Mouse (Mus musculus): ENCODE data around the gene Polr3e. TPM values are rescaled to one million over a fixed set of nuclear protein-coding genes. Genes with fewer than 3 reads are reported as not detected.
"Not testable (repeated sequence)": the region's sequence is repeated elsewhere in the genome, so short reads cannot be mapped to it uniquely, and the experiment has no call there.

Gene Polr3e
- polyA plus RNA-seq, 1 experiment: 27.2 TPM

DNA sequence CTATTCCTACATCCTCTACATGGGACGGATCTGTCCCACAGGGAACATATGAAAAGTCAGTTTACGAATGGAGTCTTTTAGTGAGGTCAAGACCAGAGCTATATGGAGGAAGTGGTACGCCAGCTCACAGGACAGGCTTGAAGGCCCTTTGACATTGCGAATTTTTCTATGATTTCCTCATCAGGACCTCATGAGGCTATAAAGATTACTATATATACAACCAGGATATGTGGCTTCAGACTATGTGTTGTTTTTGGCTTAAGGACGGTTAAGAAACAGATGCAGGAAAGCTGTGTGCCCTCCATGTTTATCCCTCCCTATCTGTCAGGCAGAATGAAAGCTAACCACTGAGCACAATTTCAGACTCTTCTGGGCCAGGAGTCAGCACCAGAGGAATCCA, 45.6 kb downstream of the Polr3e start:
- Histone ChIP-seq H3K4me1 (ENCODE audit: control insufficient read depth, insufficient read depth, low read length) (no peaks in the 10 kb centered on the region), H3K27me3 (ENCODE audit: control insufficient read depth, insufficient read depth, low read length) (no peaks in the 10 kb centered on the region), H3K27ac (ENCODE audit: insufficient read depth, low read length) (no peak overlapping the region), H3K4me3 (replicated peaks; ENCODE audit: insufficient read depth, low read depth, low read length) (no peak overlapping the region)
- no peak for DNase-seq
- 93% methylated on average over 5 of the region's 5 CpGs for WGBS
- TF ChIP-seq CTCF (IDR thresholded peaks at IDR 0.05; ENCODE audit: borderline replicate concordance, insufficient read depth, low read depth, low read length): no peak
- no peak for TF ChIP-seq POLR2A (IDR thresholded peaks at IDR 0.05; ENCODE audit: borderline replicate concordance, insufficient read depth, low read length)

DNA sequence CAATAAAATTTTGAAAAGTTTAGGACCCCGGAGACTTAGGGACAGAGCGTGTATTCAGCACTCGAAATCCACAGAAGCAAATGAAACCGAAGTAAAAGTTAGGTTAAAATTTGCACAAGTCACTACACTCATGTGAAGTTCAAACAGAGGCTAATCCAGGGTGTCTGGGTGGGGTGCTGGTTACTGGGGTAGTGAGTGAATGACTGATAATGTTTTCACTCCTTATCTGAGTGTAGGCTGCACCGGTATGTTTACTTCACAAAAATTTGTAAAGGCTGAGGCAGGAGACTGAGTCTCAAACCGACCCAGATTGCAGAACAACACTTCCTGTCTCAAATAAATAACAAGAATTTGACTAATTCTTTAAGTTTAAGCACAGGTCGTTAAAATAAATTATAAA, 51.7 kb downstream of the Polr3e start:
- no peak overlapping the region for H3K4me3 ChIP-seq (replicated peaks; ENCODE audit: insufficient read depth, low read depth, low read length)
- TF ChIP-seq CTCF (IDR thresholded peaks at IDR 0.05; ENCODE audit: borderline replicate concordance, insufficient read depth, low read depth, low read length) (no peak), POLR2A (IDR thresholded peaks at IDR 0.05; ENCODE audit: borderline replicate concordance, insufficient read depth, low read length) (no peak)
- WGBS: 93% methylated on average over 7 of the region's 7 CpGs
- H3K27ac ChIP-seq (ENCODE audit: insufficient read depth, low read length): no peak overlapping the region
- DNase-seq: no peak
- H3K4me1 ChIP-seq (ENCODE audit: control insufficient read depth, insufficient read depth, low read length): no peaks in the 10 kb centered on the region
- H3K27me3 ChIP-seq (ENCODE audit: control insufficient read depth, insufficient read depth, low read length): no peaks in the 10 kb centered on the region

DNA sequence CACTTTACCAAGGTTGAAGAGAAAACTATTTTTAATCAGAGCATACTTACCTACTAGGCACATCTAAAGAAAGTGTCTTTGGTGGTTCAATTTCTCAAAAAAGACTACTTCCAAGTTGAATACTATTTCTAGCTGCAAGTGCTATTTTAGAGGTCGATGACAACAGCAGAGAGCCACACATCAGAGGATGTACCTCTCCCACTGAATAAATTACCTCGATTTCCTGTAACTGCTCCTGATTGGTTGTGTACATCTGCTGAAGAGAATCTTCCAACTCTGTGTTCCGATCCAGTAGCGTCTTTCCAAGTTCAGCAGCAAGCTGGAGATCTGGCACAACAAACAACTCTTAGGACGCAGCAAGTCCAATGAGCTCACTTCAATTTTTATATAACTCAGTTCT, 52.6 kb downstream of the Polr3e start:
- DNase-seq: no peak
- 80% methylated on average over 5 of the region's 5 CpGs for WGBS
- Histone ChIP-seq H3K4me1 (ENCODE audit: control insufficient read depth, insufficient read depth, low read length) (no peaks in the 10 kb centered on the region), H3K27me3 (ENCODE audit: control insufficient read depth, insufficient read depth, low read length) (no peaks in the 10 kb centered on the region), H3K4me3 (replicated peaks; ENCODE audit: insufficient read depth, low read depth, low read length) (no peak overlapping the region), H3K27ac (ENCODE audit: insufficient read depth, low read length) (no peak overlapping the region)
- TF ChIP-seq CTCF (IDR thresholded peaks at IDR 0.05; ENCODE audit: borderline replicate concordance, insufficient read depth, low read depth, low read length): no peak

DNA sequence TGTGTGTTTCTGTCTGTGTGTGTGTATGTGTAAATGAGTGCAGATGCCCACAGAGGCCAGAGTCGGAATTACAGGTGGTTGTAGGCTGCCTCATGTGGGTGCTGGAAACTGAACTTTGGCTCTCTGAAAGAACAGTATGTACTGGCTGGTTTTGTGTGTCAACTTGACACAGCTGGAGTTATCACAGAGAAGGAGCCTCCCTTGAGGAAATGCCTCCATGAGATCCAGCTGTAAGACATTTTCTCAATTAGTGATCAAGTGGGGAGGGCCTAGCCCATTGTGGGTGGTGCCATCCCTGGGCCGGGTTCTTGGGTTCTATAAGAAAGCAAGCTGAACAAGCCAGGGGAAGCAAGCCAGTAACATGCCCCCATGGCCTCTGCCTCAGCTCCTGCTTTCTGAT, 54.9 kb downstream of the Polr3e start:
- not testable (repeated sequence) for H3K4me1 ChIP-seq (ENCODE audit: control insufficient read depth, insufficient read depth, low read length); DNase-seq; H3K27me3 ChIP-seq (ENCODE audit: control insufficient read depth, insufficient read depth, low read length); H3K4me3 ChIP-seq (replicated peaks; ENCODE audit: insufficient read depth, low read depth, low read length); H3K27ac ChIP-seq (ENCODE audit: insufficient read depth, low read length)
- WGBS: 68% methylated on average over 2 of the region's 2 CpGs

DNA sequence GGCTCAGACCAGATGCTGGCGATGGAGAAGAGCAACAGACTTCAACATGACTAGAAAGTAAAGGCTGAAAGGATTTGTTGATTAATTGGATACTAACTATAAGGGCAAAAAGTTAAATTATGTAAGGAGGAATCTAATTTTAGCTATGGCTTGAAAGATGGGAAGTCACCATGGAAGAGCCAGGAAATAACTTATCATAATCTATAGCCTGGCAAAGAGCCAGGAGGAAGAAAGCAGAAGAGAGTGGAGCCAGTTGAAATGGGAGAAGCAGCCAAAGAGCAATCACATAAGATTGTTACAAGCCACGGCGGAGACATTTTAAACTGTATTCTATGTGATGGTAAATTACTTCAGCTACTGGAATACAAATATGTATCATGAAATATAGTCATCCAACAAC, 56.5 kb downstream of the Polr3e start:
- WGBS: 82% methylated on average over 3 of the region's 3 CpGs
- no peak overlapping the region for H3K4me3 ChIP-seq (replicated peaks; ENCODE audit: insufficient read depth, low read depth, low read length)
- TF ChIP-seq CTCF (IDR thresholded peaks at IDR 0.05; ENCODE audit: borderline replicate concordance, insufficient read depth, low read depth, low read length) (no peak), POLR2A (IDR thresholded peaks at IDR 0.05; ENCODE audit: borderline replicate concordance, insufficient read depth, low read length) (no peak)
- no peaks in the 10 kb centered on the region for H3K4me1 ChIP-seq (ENCODE audit: control insufficient read depth, insufficient read depth, low read length)
- no peak for DNase-seq
- no peak overlapping the region for H3K27ac ChIP-seq (ENCODE audit: insufficient read depth, low read length)
- no peaks in the 10 kb centered on the region for H3K27me3 ChIP-seq (ENCODE audit: control insufficient read depth, insufficient read depth, low read length)

- H3K27me3 ChIP-seq (ENCODE audit: control insufficient read depth, insufficient read depth, low read length): no peaks in the 10 kb centered on the region
- TF ChIP-seq CTCF (IDR thresholded peaks at IDR 0.05; ENCODE audit: borderline replicate concordance, insufficient read depth, low read depth, low read length): no peak
- no peak for TF ChIP-seq POLR2A (IDR thresholded peaks at IDR 0.05; ENCODE audit: borderline replicate concordance, insufficient read depth, low read length)
- no peak overlapping the region for H3K4me3 ChIP-seq (replicated peaks; ENCODE audit: insufficient read depth, low read depth, low read length)
- DNase-seq: no peak
- 48% methylated on average over 7 of the region's 7 CpGs for WGBS
- H3K27ac ChIP-seq (ENCODE audit: insufficient read depth, low read length): no peak overlapping the region
- no peaks in the 10 kb centered on the region; the same call in 1 of the 2 replicates for H3K4me1 ChIP-seq (ENCODE audit: control insufficient read depth, insufficient read depth, low read length)
Measured at GRCm38 (mm10) chr7:120977063-120977462, 59.5 kb downstream of the Polr3e start.

DNA sequence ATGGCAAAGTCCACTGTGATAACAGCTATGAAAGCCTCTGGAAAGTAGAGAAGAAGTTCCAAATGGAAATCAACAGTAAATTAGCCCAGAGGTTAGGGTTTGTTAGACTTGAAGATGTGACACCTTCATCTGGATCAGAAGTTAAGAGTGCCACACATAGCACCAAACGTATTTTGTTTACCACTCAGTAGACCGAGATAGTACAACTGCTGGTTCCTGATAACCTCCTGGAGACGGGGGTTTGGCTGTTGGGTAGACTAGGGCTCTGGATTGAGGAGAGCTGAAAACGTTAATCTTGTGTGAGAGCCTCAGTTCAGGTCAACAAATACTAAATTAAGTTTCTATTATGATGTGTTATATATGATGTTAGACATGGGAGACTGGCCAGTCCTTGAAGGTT, 62.5 kb downstream of the Polr3e start:
- 90% methylated on average over 4 of the region's 4 CpGs for WGBS
- no peak overlapping the region for H3K4me3 ChIP-seq (replicated peaks; ENCODE audit: insufficient read depth, low read depth, low read length)
- no peak for TF ChIP-seq POLR2A (IDR thresholded peaks at IDR 0.05; ENCODE audit: borderline replicate concordance, insufficient read depth, low read length)
- TF ChIP-seq CTCF (IDR thresholded peaks at IDR 0.05; ENCODE audit: borderline replicate concordance, insufficient read depth, low read depth, low read length): no peak
- H3K4me1 ChIP-seq (ENCODE audit: control insufficient read depth, insufficient read depth, low read length): no peaks in the 10 kb centered on the region; the same call in 1 of the 2 replicates
- H3K27ac ChIP-seq (ENCODE audit: insufficient read depth, low read length): no peak overlapping the region
- no peak for DNase-seq
- H3K27me3 ChIP-seq (ENCODE audit: control insufficient read depth, insufficient read depth, low read length): no peaks in the 10 kb centered on the region

DNA sequence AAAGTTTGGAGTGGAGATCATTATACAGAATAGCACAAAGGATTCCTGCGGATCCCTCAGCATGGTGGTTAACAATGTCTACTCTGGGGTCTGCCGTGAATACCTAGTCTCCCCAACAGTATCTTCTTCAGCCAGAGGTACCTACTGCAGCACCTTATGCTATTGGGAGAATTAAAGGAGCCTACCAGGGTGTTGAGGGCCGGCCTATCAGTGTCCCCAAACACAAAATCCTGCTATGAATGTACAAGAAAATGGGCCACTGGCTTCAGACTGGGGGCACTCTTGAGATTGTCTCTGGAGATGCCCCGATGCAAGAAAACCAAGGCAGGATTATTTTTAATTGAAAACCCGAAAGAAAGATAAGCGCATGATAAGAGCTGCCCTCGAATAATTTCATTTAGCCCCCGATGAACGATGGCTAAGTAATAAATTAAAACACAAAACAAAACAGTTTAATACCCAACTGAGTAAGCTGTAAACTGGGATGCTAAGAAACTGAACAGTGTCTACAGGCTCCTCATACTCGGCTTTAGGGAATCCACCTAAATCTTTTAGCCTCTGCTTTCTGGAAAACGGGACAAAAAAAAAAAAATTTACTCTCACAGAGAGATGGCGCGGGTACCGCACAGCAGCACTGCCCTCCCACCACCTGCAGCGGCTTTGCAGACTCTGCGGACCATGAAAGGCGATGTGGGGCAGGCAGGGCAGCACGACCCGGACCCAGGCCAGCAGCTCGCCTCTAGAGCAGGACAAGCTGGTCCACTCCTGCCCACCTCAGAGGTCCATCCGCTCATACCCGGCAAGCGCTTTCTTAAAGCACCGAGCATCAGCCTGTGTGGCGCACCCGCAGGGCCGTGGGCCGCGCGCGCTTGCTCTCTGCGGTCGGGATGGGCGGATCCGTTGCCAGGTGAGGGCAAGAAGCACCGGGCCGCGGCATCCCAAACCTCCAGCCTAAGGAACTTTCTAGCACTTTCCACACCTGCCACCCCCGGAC, 63.7 kb downstream of the Polr3e start:
- Histone ChIP-seq H3K4me1 (ENCODE audit: control insufficient read depth, insufficient read depth, low read length) (no peaks in the 10 kb centered on the region; the same call in 1 of the 2 replicates), H3K27me3 (ENCODE audit: control insufficient read depth, insufficient read depth, low read length) (no peaks in the 10 kb centered on the region), H3K27ac (ENCODE audit: insufficient read depth, low read length) (no peak overlapping the region), H3K4me3 (replicated peaks; ENCODE audit: insufficient read depth, low read depth, low read length) (peak overlapping the region; percentile 74)
- WGBS: 6% methylated on average over 39 of the region's 39 CpGs
- TF ChIP-seq CTCF (IDR thresholded peaks at IDR 0.05; ENCODE audit: borderline replicate concordance, insufficient read depth, low read depth, low read length) (no peak), POLR2A (IDR thresholded peaks at IDR 0.05; ENCODE audit: borderline replicate concordance, insufficient read depth, low read length) (no peak)
- DNase-seq: peak; percentile 53 to 64
